Mouse (Mus musculus): ENCODE results near the gene Gm20521.
A peak's percentile ranks its signal among the peaks of the same experiment; 100 is the strongest.

Gene Gm20521

GRCm38 (mm10) chr14:54883154-54884021 lies at the start of gene Gm20521, which contains the start of gene Bcl2l2:
Gene Gm20521 (plus strand): TSS chr14:54883441.
Gene Bcl2l2 (plus strand): TSS chr14:54883377.
- DNase-seq (ENCODE audit: low spot score): peak; percentile 60

GRCm38 (mm10) chr14:54843461-54843860 lies 39.8 kb upstream of the Gm20521 start:
- DNase-seq (ENCODE audit: low spot score): peak; percentile 19

- no peak for DNase-seq (ENCODE audit: low spot score)
Observed at GRCm38 (mm10) chr14:54855726-54856125, 27.5 kb upstream of the Gm20521 start.

- no peak for DNase-seq (ENCODE audit: low spot score)
Observed at GRCm38 (mm10) chr14:54856703-54857102, 26.5 kb upstream of the Gm20521 start.

GRCm38 (mm10) chr14:54857891-54858290 lies 25.4 kb upstream of the Gm20521 start:
- no peak for DNase-seq (ENCODE audit: low spot score)

- DNase-seq (ENCODE audit: low spot score): peak; percentile 45
Observed at GRCm38 (mm10) chr14:54860511-54860910, 22.7 kb upstream of the Gm20521 start.

GRCm38 (mm10) chr14:54863501-54864312 lies 19.5 kb upstream of the Gm20521 start:
- peak; percentile 81 for DNase-seq (ENCODE audit: low spot score)

- DNase-seq (ENCODE audit: low spot score): no peak
Observed at GRCm38 (mm10) chr14:54864313-54865036, 18.8 kb upstream of the Gm20521 start.

GRCm38 (mm10) chr14:54865626-54866025 lies 17.6 kb upstream of the Gm20521 start:
- no peak for DNase-seq (ENCODE audit: low spot score)

- DNase-seq (ENCODE audit: low spot score): no peak
Observed at GRCm38 (mm10) chr14:54866268-54866667, 17.0 kb upstream of the Gm20521 start.

- DNase-seq (ENCODE audit: low spot score): peak; percentile 20
Observed at GRCm38 (mm10) chr14:54866936-54867335, 16.3 kb upstream of the Gm20521 start.

GRCm38 (mm10) chr14:54868026-54868425 lies 15.2 kb upstream of the Gm20521 start:
- no peak for DNase-seq (ENCODE audit: low spot score)

- no peak for DNase-seq (ENCODE audit: low spot score)
Observed at GRCm38 (mm10) chr14:54870861-54871260, 12.4 kb upstream of the Gm20521 start, which contains the start of gene Homez. Gene Homez (minus strand): TSS chr14:54870961.

- no peak for DNase-seq (ENCODE audit: low spot score)
Observed at GRCm38 (mm10) chr14:54874165-54874564, 9.1 kb upstream of the Gm20521 start.

GRCm38 (mm10) chr14:54875844-54876538 lies 7.2 kb upstream of the Gm20521 start:
- DNase-seq (ENCODE audit: low spot score): no peak

GRCm38 (mm10) chr14:54876539-54877047 lies 6.6 kb upstream of the Gm20521 start:
- DNase-seq (ENCODE audit: low spot score): peak; percentile 78

- DNase-seq (ENCODE audit: low spot score): peak; percentile 34
Observed at GRCm38 (mm10) chr14:54877048-54877715, 6.1 kb upstream of the Gm20521 start, which contains the start of gene Ppp1r3e. Gene Ppp1r3e (minus strand): TSS chr14:54877550.

- no peak for DNase-seq (ENCODE audit: low spot score)
Observed at GRCm38 (mm10) chr14:54884022-54884712, 926 bp downstream of the Gm20521 start.

GRCm38 (mm10) chr14:54885309-54885708 lies 2.1 kb downstream of the Gm20521 start:
- DNase-seq (ENCODE audit: low spot score): no peak

- no peak for DNase-seq (ENCODE audit: low spot score)
Observed at GRCm38 (mm10) chr14:54892200-54892599, 9.0 kb downstream of the Gm20521 start, which contains the start of gene Pabpn1. Gene Pabpn1 (plus strand): TSS chr14:54892500.

All from c-Kit-positive CD71-positive TER-119-positive erythroid progenitor cells, embryonic 14.5 days (primary cell).